Mouse (Mus musculus): ENCODE measurements around the gene Olfr538.
"Not testable (repeated sequence)": the region's sequence is repeated elsewhere in the genome, so short reads cannot be mapped to it uniquely, and the experiment has no call there.

The Olfr538 gene

DNA sequence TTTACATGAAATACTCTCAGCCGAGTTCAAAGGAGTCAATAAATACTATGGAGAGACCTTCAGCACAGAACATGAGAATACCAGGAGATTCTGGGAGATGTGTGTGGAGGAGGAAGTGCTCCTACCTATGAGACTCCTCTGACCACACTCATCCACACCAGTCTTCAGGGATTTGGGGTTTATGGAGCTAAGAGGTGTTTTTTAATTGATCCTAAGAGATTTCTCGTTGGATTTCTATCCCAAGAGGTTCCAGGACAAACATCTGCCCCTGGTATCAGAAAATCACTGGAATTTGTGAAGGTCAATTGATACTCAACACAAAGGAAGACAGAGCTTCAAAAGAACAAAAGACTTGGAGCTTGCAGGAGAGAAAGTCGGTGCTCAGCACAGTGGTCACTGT is at the start of gene Olfr538:
TSS of gene Olfr538 (plus strand) at position 301 of the 400 bp plus-strand sequence.
- H3K36me3 ChIP-seq (ENCODE audit: control insufficient read depth, insufficient read depth, low read length, poor library complexity, severe bottlenecking): no peaks in the 10 kb centered on the region
- DNase-seq (ENCODE audit: low read depth, low spot score): no peak
- no peaks in the 10 kb centered on the region for H3K27me3 ChIP-seq (ENCODE audit: control insufficient read depth, insufficient read depth, low read length, poor library complexity, severe bottlenecking)

GRCm38 (mm10) chr7:140539746-140540145 is 27.9 kb upstream of the Olfr538 start:
- Histone ChIP-seq H3K27me3 (ENCODE audit: control insufficient read depth, insufficient read depth, low read length, poor library complexity, severe bottlenecking) (no peaks in the 10 kb centered on the region), H3K36me3 (ENCODE audit: control insufficient read depth, insufficient read depth, low read length, poor library complexity, severe bottlenecking) (no peaks in the 10 kb centered on the region)
- DNase-seq (ENCODE audit: low read depth, low spot score): no peak

DNA sequence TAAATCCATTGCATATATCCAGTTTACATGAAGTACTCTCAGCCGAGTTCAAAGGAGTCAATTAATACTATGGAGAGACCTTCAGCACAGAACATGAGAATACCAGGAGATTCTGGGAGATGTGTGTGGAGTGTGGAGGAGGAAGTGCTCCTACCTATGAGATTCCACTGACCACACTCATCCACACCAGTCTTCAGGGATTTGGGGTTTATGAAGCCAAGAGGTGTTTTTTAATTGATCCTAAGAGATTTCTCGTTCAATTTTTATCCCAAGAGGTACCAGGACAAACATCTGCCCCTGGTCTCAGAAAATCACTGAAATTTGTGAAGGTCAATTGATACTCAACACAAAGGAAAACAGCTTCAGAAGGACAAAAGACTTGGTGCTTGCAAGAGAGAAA is 33.3 kb downstream of the Olfr538 start, which contains the start of gene Olfr46:
TSS of gene Olfr46 (plus strand) at position 301 of the 400 bp plus-strand sequence.
- not testable (repeated sequence) for H3K36me3 ChIP-seq (ENCODE audit: control insufficient read depth, insufficient read depth, low read length, poor library complexity, severe bottlenecking); DNase-seq (ENCODE audit: low read depth, low spot score)

More for the DNA sequence above, 33.3 kb downstream of the Olfr538 start, which contains the start of gene Olfr46:
- H3K27me3 ChIP-seq (ENCODE audit: control insufficient read depth, insufficient read depth, low read length, poor library complexity, severe bottlenecking): not testable (repeated sequence)
